Mouse (Mus musculus) monocyte, adult 2 months (primary cell): Measurements from ENCODE around the gene Gucy2e.

ENCODE experiments used
- DNase-seq, 2 experiments: peaks; one replicate each; pipeline ENCODE4 v3.0.0; 2022; ENCODE audit warnings: low spot score in 2 of 2, low read depth in 1 of 2

Gene Gucy2e

GRCm38 (mm10) chr11:69236926-69237260 is at the start of gene Gucy2e:
Gucy2e (minus strand) TSS chr11:69237036.
- DNase-seq, result no peak

DNA sequence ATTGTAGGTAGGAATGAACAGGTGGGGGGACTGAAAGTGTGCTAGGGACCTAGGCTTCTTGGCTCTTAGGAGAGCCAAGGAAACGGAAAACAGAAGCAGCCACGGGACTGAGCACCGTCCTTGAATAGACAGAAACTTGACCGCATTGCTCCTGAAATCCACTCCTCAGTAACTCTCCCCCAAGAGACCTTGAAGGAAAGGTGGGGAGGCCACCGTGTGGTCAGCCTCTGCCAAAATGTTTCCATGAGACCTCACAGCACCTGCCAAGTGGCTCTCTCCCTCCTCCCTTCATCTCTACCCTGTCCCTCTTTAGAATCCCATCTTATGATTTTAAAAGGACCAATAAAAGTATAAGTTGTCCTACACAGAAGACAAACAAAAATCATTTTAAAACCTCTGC is 40.4 kb upstream of the Gucy2e start:
- no peak for DNase-seq

DNA sequence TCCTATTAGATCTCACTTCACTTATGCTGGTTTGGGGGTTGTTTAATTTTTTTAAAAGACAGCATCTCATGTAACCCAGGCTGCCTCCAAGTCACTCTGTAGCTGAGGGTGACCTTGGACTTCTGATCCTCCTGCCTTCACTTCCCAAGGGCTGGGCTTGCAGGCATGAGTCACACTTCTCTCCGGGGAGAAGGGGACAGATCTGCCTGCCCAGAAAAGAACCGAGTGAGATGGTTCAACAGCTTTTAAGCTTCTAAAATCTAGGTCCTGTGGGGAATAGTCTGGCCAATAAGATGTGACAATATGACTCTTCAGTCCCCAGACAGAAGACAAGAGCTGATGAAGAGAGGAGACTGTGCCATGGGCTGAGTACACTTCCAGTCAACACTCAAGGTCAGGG is 39.2 kb upstream of the Gucy2e start:
- no peak for DNase-seq

GRCm38 (mm10) chr11:69275650-69276049 is 38.8 kb upstream of the Gucy2e start:
- no peak for DNase-seq

DNA sequence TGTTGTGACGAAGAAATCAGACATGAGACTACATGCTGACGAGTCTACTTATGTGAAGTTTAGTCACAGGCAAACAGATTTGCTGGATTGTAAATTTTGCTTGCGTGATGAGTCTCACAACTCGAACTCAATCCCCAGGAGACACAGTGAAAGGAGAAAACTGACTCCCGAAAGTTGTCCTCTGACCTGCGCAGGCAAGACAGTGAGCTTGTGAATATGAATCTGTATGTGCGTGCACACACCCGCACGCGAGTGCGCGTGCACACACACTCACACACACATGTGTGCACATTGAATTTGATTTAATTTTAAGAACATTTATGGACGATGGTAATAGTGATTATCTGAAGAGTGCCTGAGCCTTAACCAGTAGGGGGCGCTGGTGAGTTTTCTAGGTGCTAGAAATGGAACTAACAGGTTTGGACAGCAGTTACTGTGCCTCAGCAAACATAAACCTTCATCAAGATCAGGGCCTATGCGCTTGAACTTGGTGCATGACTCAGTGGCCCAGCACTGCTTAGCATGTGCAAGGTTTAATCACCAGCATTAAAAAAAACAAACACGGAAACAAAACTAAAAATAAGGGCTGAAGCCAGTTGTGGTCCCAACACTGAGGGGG is 35.4 kb upstream of the Gucy2e start:
- DNase-seq, result peak; percentile 14 to 62

- DNase-seq, result peak in 1 of 2 experiments; percentile 37
These were observed 32.7 kb upstream of the Gucy2e start for GRCm38 (mm10) chr11:69269575-69269974.

- DNase-seq, result no peak
These were observed 31.3 kb upstream of the Gucy2e start for GRCm38 (mm10) chr11:69268100-69268499.

- DNase-seq, result no peak
These were observed 30.5 kb upstream of the Gucy2e start for GRCm38 (mm10) chr11:69267341-69267740.

DNA sequence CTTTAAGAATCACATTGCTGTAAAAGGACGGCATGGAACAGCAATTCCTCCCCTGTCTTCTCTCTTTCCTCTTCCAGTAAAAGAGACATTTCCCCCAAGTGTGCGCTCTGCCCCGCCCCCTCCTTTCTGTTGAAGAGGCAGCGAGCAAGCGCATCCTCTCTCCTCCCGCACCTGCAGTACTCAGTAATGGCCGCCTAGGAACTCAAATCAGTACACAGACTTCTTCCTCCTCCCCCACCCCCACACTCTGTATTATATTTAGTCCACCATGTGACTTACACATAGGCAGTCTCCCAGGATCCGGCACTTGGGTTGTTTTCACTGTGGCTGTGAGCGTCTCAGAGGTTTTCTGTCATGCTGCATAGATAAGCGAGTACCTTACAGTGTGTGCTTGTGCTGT is 29.4 kb upstream of the Gucy2e start:
- no peak for DNase-seq

DNA sequence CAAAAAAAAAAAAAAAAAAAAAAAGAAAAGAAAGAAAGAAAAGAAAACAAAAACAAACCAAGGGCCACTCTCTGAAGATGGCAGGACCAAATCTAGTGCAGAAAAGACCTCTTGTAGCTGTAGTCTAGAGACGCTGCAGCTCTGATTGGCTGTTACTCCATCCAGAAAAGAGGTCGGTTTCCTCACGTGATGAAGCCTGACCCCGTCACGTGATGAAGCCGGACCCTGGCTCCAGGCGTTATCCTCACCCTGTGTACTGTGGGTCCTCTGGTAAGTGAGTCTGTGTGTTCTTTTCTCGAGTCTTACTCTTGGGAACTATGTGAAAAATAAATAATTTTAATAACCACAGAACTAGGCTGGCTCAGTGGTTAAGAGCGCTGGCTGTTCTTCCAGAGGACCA is 28.6 kb upstream of the Gucy2e start:
- DNase-seq, result no peak

GRCm38 (mm10) chr11:69264276-69264675 is 27.4 kb upstream of the Gucy2e start:
- no peak for DNase-seq

DNA sequence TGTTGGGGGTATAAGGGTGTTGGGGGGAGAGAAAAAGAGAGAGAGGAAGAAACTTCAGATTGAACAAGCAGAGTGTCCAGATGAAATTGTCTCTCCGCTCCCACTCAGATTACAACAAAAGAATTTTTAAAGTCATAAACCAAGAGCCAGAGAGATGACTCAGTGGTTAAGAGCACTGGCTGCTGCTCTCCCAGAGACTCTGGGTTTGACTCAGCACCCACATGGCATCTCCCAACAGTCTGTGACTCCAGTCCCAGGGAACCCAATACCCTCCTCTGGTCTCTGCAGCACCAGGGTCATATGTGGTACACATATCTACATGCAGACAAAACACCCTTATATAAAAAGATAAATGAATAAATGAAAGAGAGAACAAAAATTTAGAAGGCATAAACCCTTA is 23.3 kb upstream of the Gucy2e start:
- no peak for DNase-seq

DNA sequence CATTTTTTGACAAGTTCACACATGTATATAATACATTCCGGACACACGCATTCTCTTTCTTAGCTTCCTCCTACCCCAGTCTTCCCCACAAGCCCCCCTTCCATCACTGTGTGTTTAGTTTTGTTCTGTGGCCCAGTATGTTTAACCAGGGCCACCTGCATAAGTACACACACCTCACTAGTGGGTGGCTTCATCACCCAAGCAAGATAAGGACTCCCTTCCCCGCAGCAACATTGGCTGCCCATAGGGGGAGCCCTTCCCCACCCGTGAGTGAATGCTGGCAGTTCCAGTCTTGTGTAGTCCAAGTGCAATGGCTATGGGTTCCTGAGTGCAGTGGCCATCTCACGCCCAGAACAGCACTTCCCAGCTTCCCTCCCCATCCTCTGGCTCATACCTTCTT is 21.5 kb upstream of the Gucy2e start:
- no peak for DNase-seq

- DNase-seq, result no peak
These were observed 21.0 kb upstream of the Gucy2e start for GRCm38 (mm10) chr11:69257807-69258206.

DNA sequence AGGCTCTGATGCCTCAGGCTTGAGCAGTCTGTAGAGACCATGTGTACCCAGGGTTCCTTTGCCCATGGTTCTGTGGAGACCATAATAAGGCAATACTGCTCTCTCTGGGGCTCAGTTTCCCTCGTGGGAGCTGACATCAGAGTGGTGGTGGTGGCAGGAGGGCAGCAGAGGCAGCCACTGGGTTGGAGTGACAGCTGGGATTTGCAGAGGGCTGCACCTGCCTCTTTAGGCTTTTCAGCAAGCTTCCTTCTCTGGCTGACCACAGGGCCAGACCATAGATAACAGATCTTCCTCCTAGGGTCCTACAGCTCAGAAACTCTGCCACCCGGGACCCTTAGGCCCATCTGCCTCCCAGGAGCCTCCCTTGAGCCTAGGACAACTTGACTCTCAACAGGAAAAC is 20.2 kb upstream of the Gucy2e start:
- no peak for DNase-seq

DNA sequence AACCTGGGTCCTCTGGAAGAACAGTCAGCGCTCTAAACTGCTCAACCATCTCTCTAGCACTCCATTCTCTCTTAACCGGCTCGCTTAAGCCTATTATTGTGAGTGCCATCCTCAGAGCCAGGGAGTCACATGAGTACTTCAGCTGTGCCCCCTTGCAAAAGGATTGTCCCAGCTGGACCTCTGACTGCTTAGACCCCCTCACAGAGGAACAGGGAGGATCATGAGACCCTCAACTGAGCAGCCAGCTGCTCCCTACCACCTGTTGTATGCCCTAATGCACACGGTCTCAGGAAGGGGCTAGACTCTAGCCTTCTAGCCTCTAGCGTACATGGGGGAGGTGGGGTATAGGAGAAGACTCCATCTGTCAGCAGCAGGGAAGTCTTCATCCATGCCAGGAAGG is 18.0 kb upstream of the Gucy2e start:
- DNase-seq, result no peak

DNA sequence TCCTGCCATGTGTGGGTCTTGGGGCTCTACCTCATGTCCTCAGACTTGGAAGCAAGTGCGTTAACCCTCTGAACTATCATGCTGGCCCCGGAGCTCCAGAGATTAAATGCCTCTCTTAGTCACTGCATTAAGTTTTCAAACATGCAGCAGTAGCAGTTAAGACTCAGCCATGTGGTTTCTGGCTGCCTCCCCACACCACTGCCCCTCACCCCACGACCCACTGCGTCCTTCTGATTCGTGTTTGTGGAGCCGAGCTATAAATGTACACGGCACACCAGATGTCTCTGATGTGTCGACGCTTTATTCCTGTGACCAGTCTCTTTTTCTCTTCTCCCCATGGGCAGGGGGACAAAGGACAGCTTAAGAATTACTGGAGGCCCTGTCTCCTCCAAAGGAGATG is 16.3 kb upstream of the Gucy2e start:
- no peak for DNase-seq

DNA sequence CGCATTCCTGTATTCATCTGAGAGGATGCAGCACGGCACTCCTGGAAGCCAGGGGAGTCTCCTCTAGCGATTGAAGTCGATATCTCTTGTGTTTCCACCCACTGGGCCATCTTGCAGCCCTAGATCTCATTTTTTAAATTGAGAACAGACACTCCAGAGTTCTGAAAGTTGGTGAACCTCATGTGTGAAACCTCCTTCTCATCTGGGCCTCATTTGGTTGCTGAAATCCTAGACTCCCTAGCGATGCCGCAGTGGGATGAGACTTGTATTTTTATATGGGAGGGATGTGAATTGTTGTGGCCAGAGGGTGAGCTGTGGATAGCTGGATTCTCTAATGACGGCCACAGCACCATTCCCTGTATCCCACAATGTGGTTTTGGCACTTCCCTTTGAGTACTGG is 15.1 kb upstream of the Gucy2e start:
- no peak for DNase-seq

DNA sequence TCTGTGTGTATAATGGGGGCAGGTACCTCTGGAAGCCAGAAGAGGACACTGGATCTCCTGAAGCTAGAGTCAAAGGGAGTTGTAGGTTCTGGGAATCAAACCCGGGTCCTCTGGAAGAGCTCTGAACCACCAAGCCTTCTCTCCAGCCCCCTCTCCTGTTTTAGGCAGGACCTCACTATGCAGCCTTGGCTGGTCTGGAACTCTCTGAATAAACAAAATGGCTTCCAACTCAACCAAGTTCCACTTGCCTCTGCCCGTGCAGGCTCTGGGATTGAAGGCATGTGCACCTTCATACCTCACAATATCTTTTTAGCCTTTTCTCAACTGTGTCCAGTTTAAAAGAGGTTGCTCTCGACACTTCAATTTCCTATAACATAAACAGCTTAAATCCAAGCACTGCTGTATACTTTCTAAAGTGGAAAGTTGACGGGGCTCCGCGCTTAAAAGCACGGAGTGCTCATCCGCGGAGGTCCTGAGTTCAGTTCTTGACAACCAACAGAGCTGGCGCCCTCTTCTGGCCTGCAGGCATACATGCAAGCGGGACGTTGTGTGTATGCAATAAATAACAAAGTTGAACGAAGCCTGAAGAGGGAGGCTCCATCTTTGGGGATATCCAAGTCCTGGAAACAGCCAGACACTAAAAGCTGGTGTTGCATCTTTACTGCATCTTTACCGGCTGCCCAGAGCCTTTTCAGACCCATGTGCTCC is 14.5 kb upstream of the Gucy2e start:
- DNase-seq, result no peak

DNA sequence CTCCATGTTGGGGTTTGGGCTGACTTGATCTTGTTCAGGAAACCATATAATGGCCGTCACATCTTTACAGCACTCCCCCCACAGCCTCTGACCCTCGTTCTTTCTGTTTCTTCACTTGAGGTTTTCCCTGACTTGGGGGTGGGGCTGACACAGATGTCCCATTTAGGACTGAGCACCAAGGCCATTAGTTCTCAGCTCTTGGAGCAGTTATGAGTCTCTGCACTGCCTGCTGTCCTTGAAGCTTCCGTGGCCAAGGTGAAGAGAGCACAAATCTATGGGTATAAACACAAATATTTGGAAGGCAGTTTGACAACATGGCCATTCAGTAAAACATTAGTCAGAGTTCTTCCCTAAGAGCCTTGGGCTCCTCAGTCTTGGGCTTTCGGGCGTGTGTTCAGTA is 13.3 kb upstream of the Gucy2e start:
- no peak for DNase-seq

- DNase-seq, result no peak
These were observed 12.3 kb upstream of the Gucy2e start for GRCm38 (mm10) chr11:69249131-69249530.

DNA sequence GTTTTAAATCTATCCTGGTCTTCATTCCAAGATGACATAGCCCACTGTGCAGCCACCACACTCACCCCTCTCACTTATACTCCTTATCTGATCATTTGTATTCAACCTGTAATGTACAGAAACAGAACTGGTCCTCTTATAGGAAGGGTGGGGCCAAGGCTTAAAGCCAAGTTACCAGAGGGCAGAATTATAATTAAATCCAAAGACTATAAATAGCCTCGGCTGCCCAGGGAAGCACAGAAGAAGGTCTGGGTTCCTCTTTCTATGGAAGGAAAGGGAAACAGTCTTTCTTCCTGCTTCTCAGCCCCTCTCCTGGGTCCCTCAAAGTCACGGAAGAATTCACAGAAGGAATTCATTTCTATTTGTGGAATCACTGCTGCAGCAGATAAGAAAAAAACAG is 8.8 kb upstream of the Gucy2e start:
- DNase-seq, result no peak

DNA sequence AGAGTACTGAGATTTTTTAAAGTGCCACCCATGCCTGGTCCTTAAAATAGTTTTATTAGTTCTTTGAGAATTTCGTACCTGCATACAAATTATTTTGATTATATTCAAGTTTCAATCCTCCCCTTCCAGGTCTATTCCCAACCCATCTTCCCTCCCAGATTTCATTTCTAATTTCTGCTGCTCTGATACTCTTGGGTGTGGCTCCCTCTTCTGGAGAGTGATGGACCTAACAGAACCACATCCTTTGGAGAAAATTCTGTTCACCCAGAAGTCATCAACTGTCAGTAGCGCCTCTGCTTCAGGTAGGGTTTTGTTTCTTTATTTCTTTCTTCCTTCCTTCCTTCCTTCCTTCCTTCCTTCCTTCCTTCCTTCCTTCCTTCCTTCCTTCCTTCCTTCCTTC is 8.1 kb upstream of the Gucy2e start:
- DNase-seq, result no peak
